Mouse (Mus musculus) ES-Bruce4 (cell line): ENCODE measurements at regions not wholly inside any gene's neighbourhood (a gene's known extent, or its start where the extent isn't known, plus 50 kb on each side); places are given as distances from the start of the nearest gene placed in this dataset.

Experiments
- H3K27ac ChIP-seq: 2 replicates; pipeline ENCODE4 v1.5.1; 2012; ENCODE audit warnings: low read length, inconsistent platforms; ENCODE audit not compliant: insufficient read depth
- H3K27me3 ChIP-seq: 2 replicates; pipeline ENCODE4 v1.6.1; 2012; ENCODE audit warnings: mild to moderate bottlenecking, low read length, inconsistent platforms; ENCODE audit not compliant: control insufficient read depth, poor library complexity, insufficient read depth, severe bottlenecking
- H3K36me3 ChIP-seq: 2 replicates; pipeline ENCODE4 v1.6.1; 2012; ENCODE audit warnings: inconsistent platforms, mild to moderate bottlenecking, low read length, moderate library complexity; ENCODE audit not compliant: control insufficient read depth, poor library complexity, insufficient read depth, severe bottlenecking
- H3K4me1 ChIP-seq: one replicate; pipeline ENCODE4 v1.8.1; 2011; ENCODE audit warnings: low read length; ENCODE audit not compliant: control insufficient read depth, insufficient read depth
- H3K4me3 ChIP-seq: 2 replicates; pipeline ENCODE4 v1.5.1; 2011; ENCODE audit warnings: low read depth, mild to moderate bottlenecking, low read length
- H3K9ac ChIP-seq: 2 replicates; pipeline ENCODE4 v1.6.1; 2012; ENCODE audit warnings: low read depth, mild to moderate bottlenecking, inconsistent platforms; ENCODE audit not compliant: poor library complexity, severe bottlenecking
- H3K9me3 ChIP-seq: replicated peaks from 2 replicates; pipeline ENCODE4 v1.6.1; 2012; ENCODE audit warnings: mild to moderate bottlenecking, low read length, inconsistent platforms; ENCODE audit not compliant: control insufficient read depth, poor library complexity, insufficient read depth, severe bottlenecking
- CTCF ChIP-seq: IDR thresholded peaks from one replicate; pipeline ENCODE4 v1.8.1; 2011; ENCODE audit warnings: low read depth, low read length
- EP300 ChIP-seq: IDR thresholded peaks from 2 replicates; pipeline ENCODE4 v1.6.1; 2011; ENCODE audit warnings: low read depth, low read length; ENCODE audit not compliant: insufficient read depth
- POLR2A ChIP-seq: IDR thresholded peaks from one replicate; pipeline ENCODE4 v1.8.1; 2011; ENCODE audit warnings: low read length; ENCODE audit not compliant: insufficient read depth

DNA sequence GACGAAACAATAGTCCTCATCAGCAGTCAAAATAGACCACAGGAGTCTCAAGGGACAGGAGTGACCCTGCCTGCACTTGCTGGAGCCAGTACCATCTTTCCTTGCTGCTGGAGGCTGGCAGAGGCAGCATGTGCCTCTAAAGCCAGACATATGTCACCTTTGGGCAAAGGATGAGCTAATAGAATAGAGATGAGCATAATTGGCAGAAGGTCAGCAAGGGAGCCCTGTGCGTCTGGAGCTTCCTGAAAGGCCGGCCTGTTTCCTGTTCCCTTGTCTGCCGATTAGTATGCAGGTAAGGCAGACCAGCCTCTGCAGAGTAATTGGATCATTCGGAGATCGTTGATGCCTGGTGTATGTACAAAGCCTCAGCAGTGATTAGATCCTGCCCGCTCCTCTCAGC, 87.0 kb upstream of the Rbfox1 start:
- Histone ChIP-seq H3K4me3 (no peak overlapping the region), H3K36me3 (no peaks in the 10 kb centered on the region), H3K9me3 (no peaks in the 10 kb centered on the region), H3K9ac (no peak overlapping the region), H3K27ac (no peak overlapping the region), H3K4me1 (no peaks in the 10 kb centered on the region), H3K27me3 (no peaks in the 10 kb centered on the region)
- TF ChIP-seq CTCF (no peak), POLR2A (no peak), EP300 (no peak)

- Histone ChIP-seq H3K27me3 (no peaks in the 10 kb centered on the region), H3K4me3 (no peak overlapping the region), H3K27ac (no peak overlapping the region), H3K4me1 (no peaks in the 10 kb centered on the region), H3K9ac (no peak overlapping the region), H3K36me3 (no peaks in the 10 kb centered on the region), H3K9me3 (no peaks in the 10 kb centered on the region)
- no peak for TF ChIP-seq POLR2A
- no peak for TF ChIP-seq CTCF
- no peak for TF ChIP-seq EP300
Measured at GRCm38 (mm10) chr16:5792216-5792615, 92.9 kb upstream of the Rbfox1 start.

DNA sequence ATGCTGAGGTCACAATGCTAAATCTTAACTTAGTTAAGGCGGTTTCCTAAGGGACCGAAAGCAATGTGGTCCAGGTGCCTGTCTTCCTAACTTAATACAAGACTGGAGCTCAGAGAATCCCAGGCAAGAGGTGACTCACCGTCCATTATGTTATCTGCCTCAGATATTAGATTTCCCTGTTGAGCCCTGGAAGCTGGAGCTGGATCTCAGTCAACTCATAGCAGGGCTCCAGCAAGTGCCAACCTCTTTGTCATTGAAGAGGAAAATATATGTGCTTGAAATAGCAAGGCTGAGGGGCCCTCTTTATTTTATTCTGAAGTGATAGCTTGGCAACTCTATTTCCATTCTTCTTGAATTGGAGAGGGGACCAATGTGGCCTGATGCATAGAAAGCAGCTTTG, 95.0 kb upstream of the Rbfox1 start:
- Histone ChIP-seq H3K4me3 (no peak overlapping the region), H3K36me3 (no peaks in the 10 kb centered on the region), H3K27ac (no peak overlapping the region), H3K9me3 (no peaks in the 10 kb centered on the region), H3K27me3 (no peaks in the 10 kb centered on the region), H3K9ac (no peak overlapping the region), H3K4me1 (no peaks in the 10 kb centered on the region)
- no peak for TF ChIP-seq POLR2A
- TF ChIP-seq EP300, result no peak
- TF ChIP-seq CTCF, result no peak

- H3K36me3 ChIP-seq, result no peaks in the 10 kb centered on the region
- H3K9me3 ChIP-seq, result no peaks in the 10 kb centered on the region
- no peak overlapping the region for H3K4me3 ChIP-seq
- no peaks in the 10 kb centered on the region for H3K4me1 ChIP-seq
- no peak for TF ChIP-seq CTCF
- no peak for TF ChIP-seq EP300
- TF ChIP-seq POLR2A, result no peak
- no peak overlapping the region for H3K27ac ChIP-seq
- H3K9ac ChIP-seq, result no peak overlapping the region
- H3K27me3 ChIP-seq, result no peaks in the 10 kb centered on the region
Measured at GRCm38 (mm10) chr16:5787206-5787605, 97.9 kb upstream of the Rbfox1 start.

- no peak overlapping the region for H3K9ac ChIP-seq
- H3K27ac ChIP-seq, result no peak overlapping the region
- H3K36me3 ChIP-seq, result no peaks in the 10 kb centered on the region
- no peaks in the 10 kb centered on the region for H3K4me1 ChIP-seq
- no peak overlapping the region for H3K4me3 ChIP-seq
- no peaks in the 10 kb centered on the region for H3K9me3 ChIP-seq
- TF ChIP-seq EP300 (no peak), CTCF (no peak), POLR2A (no peak)
- H3K27me3 ChIP-seq, result no peaks in the 10 kb centered on the region
Measured at GRCm38 (mm10) chr16:5766771-5767421, 118.3 kb upstream of the Rbfox1 start.

- Histone ChIP-seq H3K27me3 (no peaks in the 10 kb centered on the region), H3K27ac (no peak overlapping the region), H3K36me3 (no peaks in the 10 kb centered on the region), H3K4me3 (no peak overlapping the region), H3K9me3 (no peaks in the 10 kb centered on the region), H3K9ac (no peak overlapping the region), H3K4me1 (no peaks in the 10 kb centered on the region)
- TF ChIP-seq EP300 (no peak), POLR2A (no peak), CTCF (no peak)
Measured at GRCm38 (mm10) chr16:5765143-5765542, 120.0 kb upstream of the Rbfox1 start.

GRCm38 (mm10) chr16:5760821-5761220, 124.3 kb upstream of the Rbfox1 start:
- no peak overlapping the region for H3K27ac ChIP-seq

More at GRCm38 (mm10) chr16:5760821-5761220, 124.3 kb upstream of the Rbfox1 start:
- no peaks in the 10 kb centered on the region for H3K27me3 ChIP-seq
- no peaks in the 10 kb centered on the region for H3K4me1 ChIP-seq
- no peak overlapping the region for H3K4me3 ChIP-seq
- no peaks in the 10 kb centered on the region for H3K9me3 ChIP-seq
- no peak overlapping the region for H3K9ac ChIP-seq
- no peak for TF ChIP-seq CTCF
- no peak for TF ChIP-seq POLR2A
- no peak for TF ChIP-seq EP300
- no peaks in the 10 kb centered on the region for H3K36me3 ChIP-seq
